In the genomic region with DNA sequence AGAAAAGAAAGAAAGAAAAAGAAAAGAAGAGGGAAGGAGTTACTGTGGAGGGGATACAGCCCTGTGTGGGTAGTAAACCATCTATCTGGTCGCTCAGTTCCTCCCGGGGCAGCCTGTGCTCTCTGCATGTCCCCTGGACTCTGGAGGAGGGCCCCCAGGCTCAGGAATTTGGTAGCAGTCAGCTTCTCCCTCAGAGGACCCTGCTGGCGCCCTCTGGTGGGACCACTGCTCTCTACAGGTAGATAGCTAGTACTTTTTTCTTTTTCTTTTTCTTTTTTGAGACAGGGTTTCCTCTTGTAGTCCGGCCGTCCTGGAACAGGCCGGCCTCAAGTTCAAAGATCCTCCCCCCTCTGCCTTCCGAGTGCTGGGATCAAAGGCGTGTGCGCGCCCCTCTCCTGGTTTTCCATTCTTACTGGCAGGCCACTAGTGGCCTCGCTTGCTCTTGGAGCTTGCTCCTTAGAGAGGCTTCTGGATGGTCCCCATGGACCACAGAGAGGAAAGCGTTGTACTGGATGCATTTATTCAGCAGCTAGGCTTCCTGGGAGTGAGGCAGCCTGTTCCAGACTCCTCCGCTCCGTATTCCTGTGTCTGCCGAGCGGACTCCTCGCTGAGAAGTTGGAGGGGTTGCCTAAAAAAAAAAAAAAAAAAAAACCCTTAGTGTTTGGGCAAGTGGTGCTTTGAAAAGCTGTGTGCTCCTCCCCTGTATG, we compare ENCODE assay signal across 9 mouse cellular contexts. TPM values are rescaled to one million over a fixed set of nuclear protein-coding genes. Genes with fewer than 3 reads are reported as not detected.
DNase-seq lines count a peak whose midpoint lies in the region; ATAC-seq and TF ChIP-seq lines count a peak whose summit lies in the region.
"Had no signal": no experiment of that assay in that cellular context is flagged by ENCODE, and none has a peak within 500 bp of the region (broad histone marks: within the 10 kb centered on the region; RNA-seq: fewer than 3 reads in every experiment).

No protein-coding gene starts in this region.

- no peaks in the 10 kb centered on the region for H3K4me1 ChIP-seq in forebrain, postnatal 0 days (ENCODE audit: insufficient read depth)
- peaks cover 4% of the 10 kb centered on the region; the same call in 1 of the 2 replicates for H3K4me1 ChIP-seq in forebrain, embryonic 16.5 days (replicated peaks; ENCODE audit: control insufficient read depth, insufficient read depth, low read length)
- peaks cover 23% of the 10 kb centered on the region for H3K4me1 ChIP-seq in neural tube, embryonic 15.5 days
- peaks cover 35% of the 10 kb centered on the region for H3K4me1 ChIP-seq in lung, embryonic 16.5 days (replicated peaks; ENCODE audit: control insufficient read depth, insufficient read depth, low read length)
- peaks cover 10% of the 10 kb centered on the region for H3K4me1 ChIP-seq in hindbrain, embryonic 16.5 days (ENCODE audit: control insufficient read depth, insufficient read depth, low read depth, low read length)

- H3K9ac ChIP-seq in forebrain, postnatal 0 days: no peak overlapping the region
- H3K9ac ChIP-seq in forebrain, embryonic 16.5 days (replicated peaks; ENCODE audit: low read depth, low read length): no peak overlapping the region
- no peak overlapping the region for H3K9ac ChIP-seq in neural tube, embryonic 15.5 days (replicated peaks)
- H3K9ac ChIP-seq in lung, embryonic 16.5 days (ENCODE audit: low read length): no peak overlapping the region
- H3K9ac ChIP-seq in hindbrain, embryonic 16.5 days (ENCODE audit: low read depth, low read length): no peak overlapping the region
- H3K9ac ChIP-seq: hindbrain, embryonic 15.5 days had no signal

- peak; percentile 50 for TF ChIP-seq CTCF in forebrain, postnatal 0 days (IDR thresholded peaks at IDR 0.05; ENCODE audit: low read depth)

- H3K4me3 ChIP-seq in forebrain, postnatal 0 days (ENCODE audit: low read depth, low read length): no peak overlapping the region
- no peak overlapping the region for H3K4me3 ChIP-seq in forebrain, embryonic 16.5 days (replicated peaks; ENCODE audit: low read length)
- no peak overlapping the region for H3K4me3 ChIP-seq in neural tube, embryonic 15.5 days (replicated peaks)
- no peak overlapping the region for H3K4me3 ChIP-seq in lung, embryonic 16.5 days (ENCODE audit: low read length)
- no peak overlapping the region for H3K4me3 ChIP-seq in hindbrain, embryonic 16.5 days (ENCODE audit: low read length)
- H3K4me3 ChIP-seq: hindbrain, embryonic 15.5 days had no signal

- no peak for ATAC-seq in forebrain, postnatal 0 days
- ATAC-seq in forebrain, embryonic 16.5 days: no peak
- no peak for ATAC-seq in neural tube, embryonic 15.5 days (ENCODE audit: low FRiP score)
- no peak for ATAC-seq in lung, embryonic 16.5 days (ENCODE audit: low read depth)
- no peak for ATAC-seq in hindbrain, embryonic 16.5 days

- no peaks in the 10 kb centered on the region for H3K36me3 ChIP-seq in forebrain, postnatal 0 days (ENCODE audit: insufficient read depth)
- H3K36me3 ChIP-seq in forebrain, embryonic 16.5 days (ENCODE audit: control insufficient read depth, insufficient read depth): no peaks in the 10 kb centered on the region
- H3K36me3 ChIP-seq in neural tube, embryonic 15.5 days: no peaks in the 10 kb centered on the region
- H3K36me3 ChIP-seq in lung, embryonic 16.5 days (ENCODE audit: control insufficient read depth, insufficient read depth, low read length): no peaks in the 10 kb centered on the region
- H3K36me3 ChIP-seq in hindbrain, embryonic 16.5 days (ENCODE audit: control insufficient read depth, insufficient read depth, low read length): no peaks in the 10 kb centered on the region
- H3K36me3 ChIP-seq: hindbrain, embryonic 15.5 days had no signal

- no peaks in the 10 kb centered on the region for H3K9me3 ChIP-seq in forebrain, postnatal 0 days (ENCODE audit: low read length)
- H3K9me3 ChIP-seq in forebrain, embryonic 16.5 days (ENCODE audit: control insufficient read depth, low read length): no peaks in the 10 kb centered on the region
- no peaks in the 10 kb centered on the region for H3K9me3 ChIP-seq in neural tube, embryonic 15.5 days (replicated peaks)
- H3K9me3 ChIP-seq in lung, embryonic 16.5 days (ENCODE audit: control insufficient read depth, low read length): no peaks in the 10 kb centered on the region
- H3K9me3 ChIP-seq in hindbrain, embryonic 16.5 days (ENCODE audit: control insufficient read depth, low read length): no peaks in the 10 kb centered on the region
- H3K9me3 ChIP-seq: hindbrain, embryonic 15.5 days had no signal

- no peak for DNase-seq in forebrain, postnatal 0 days
- DNase-seq in neural tube, embryonic 10.5 days (ENCODE audit: extremely low spot score, low spot score): peak; percentile 61
- peak; percentile 59 for DNase-seq in embryo, embryonic 9.5 days (ENCODE audit: extremely low spot score)
- peak; percentile 72 for DNase-seq in thymus, postnatal 14 days

- H3K27me3 ChIP-seq in forebrain, postnatal 0 days (ENCODE audit: insufficient read depth, low read length): no peaks in the 10 kb centered on the region
- H3K27me3 ChIP-seq in forebrain, embryonic 16.5 days (replicated peaks; ENCODE audit: control insufficient read depth, insufficient read depth, low read length): no peaks in the 10 kb centered on the region
- no peaks in the 10 kb centered on the region for H3K27me3 ChIP-seq in neural tube, embryonic 15.5 days (replicated peaks)
- no peaks in the 10 kb centered on the region for H3K27me3 ChIP-seq in lung, embryonic 16.5 days (ENCODE audit: control insufficient read depth, insufficient read depth, low read depth, low read length)
- H3K27me3 ChIP-seq in hindbrain, embryonic 16.5 days (replicated peaks; ENCODE audit: control insufficient read depth, insufficient read depth, low read length): no peaks in the 10 kb centered on the region
- H3K27me3 ChIP-seq: hindbrain, embryonic 15.5 days had no signal

- no peak overlapping the region for H3K4me2 ChIP-seq in forebrain, postnatal 0 days (ENCODE audit: low read depth)
- H3K4me2 ChIP-seq in forebrain, embryonic 16.5 days (ENCODE audit: low read length): no peak overlapping the region
- H3K4me2 ChIP-seq in neural tube, embryonic 15.5 days: no peak overlapping the region
- no peak overlapping the region for H3K4me2 ChIP-seq in lung, embryonic 16.5 days (ENCODE audit: low read depth, low read length)
- no peak overlapping the region for H3K4me2 ChIP-seq in hindbrain, embryonic 16.5 days (ENCODE audit: low read length)
- H3K4me2 ChIP-seq: hindbrain, embryonic 15.5 days had no signal

- 57% methylated on average over 17 of the region's 17 CpGs for WGBS in forebrain, postnatal 0 days
- 59% methylated on average over 17 of the region's 17 CpGs for WGBS in forebrain, embryonic 16.5 days
- WGBS in neural tube, embryonic 15.5 days: 61% methylated on average over 17 of the region's 17 CpGs
- WGBS in lung, embryonic 16.5 days: 40% methylated on average over 17 of the region's 17 CpGs
- 55% methylated on average over 17 of the region's 17 CpGs for WGBS in hindbrain, embryonic 16.5 days

- no peak overlapping the region for H3K27ac ChIP-seq in forebrain, postnatal 0 days (ENCODE audit: low read depth, low read length)
- H3K27ac ChIP-seq in forebrain, embryonic 16.5 days (ENCODE audit: low read length): no peak overlapping the region
- H3K27ac ChIP-seq in neural tube, embryonic 15.5 days (replicated peaks): no peak overlapping the region
- H3K27ac ChIP-seq in lung, embryonic 16.5 days (ENCODE audit: low read length): 0 out of 2 replicates have a peak overlapping the region, but pooled peaks have one; percentile 15
- H3K27ac ChIP-seq in hindbrain, embryonic 16.5 days (ENCODE audit: low read depth, low read length): no peak overlapping the region
- H3K27ac ChIP-seq: hindbrain, embryonic 15.5 days had no signal

RNA-seq across cellular contexts. Expression of gene Togaram2, which starts 1.1 kb away (rescaled TPM):
- 1.6 and 4.0 TPM in 2 replicates for total RNA-seq in forebrain, postnatal 0 days (2014; rRNA removed)
- polyA plus RNA-seq in forebrain, postnatal 0 days (2015; fragmentation: Nextera tagmentation; extraction: Ambion mirVana): 0.96 and 1.3 TPM in 2 replicates
- polyA plus RNA-seq in forebrain, embryonic 16.5 days (2015; fragmentation: Nextera tagmentation; extraction: Ambion mirVana): 0.54 and 0.60 TPM in 2 replicates
- 0.83 and 1.2 TPM in 2 replicates for polyA plus RNA-seq in neural tube, embryonic 15.5 days (2015; fragmentation: Nextera tagmentation; extraction: Ambion mirVana)
- polyA plus RNA-seq in lung, embryonic 16.5 days (2015; fragmentation: Nextera tagmentation; extraction: Ambion mirVana): 3.4 and 4.1 TPM in 2 replicates
- polyA plus RNA-seq in hindbrain, embryonic 16.5 days (2015; fragmentation: Nextera tagmentation; extraction: Ambion mirVana): 0.82 and 0.89 TPM in 2 replicates

RNA-seq across cellular contexts. Expression of gene Wdr43, which starts 56.3 kb away (rescaled TPM):
- 48.8 and 50.1 TPM in 2 replicates for total RNA-seq in forebrain, postnatal 0 days (2014; rRNA removed)
- 32.3 and 39.6 TPM in 2 replicates for polyA plus RNA-seq in forebrain, postnatal 0 days (2015; fragmentation: Nextera tagmentation; extraction: Ambion mirVana)
- polyA plus RNA-seq in forebrain, embryonic 16.5 days (2015; fragmentation: Nextera tagmentation; extraction: Ambion mirVana): 61.1 and 61.9 TPM in 2 replicates
- 38.0 and 52.0 TPM in 2 replicates for polyA plus RNA-seq in neural tube, embryonic 15.5 days (2015; fragmentation: Nextera tagmentation; extraction: Ambion mirVana)
- 55.5 and 59.5 TPM in 2 replicates for polyA plus RNA-seq in lung, embryonic 16.5 days (2015; fragmentation: Nextera tagmentation; extraction: Ambion mirVana)
- polyA plus RNA-seq in hindbrain, embryonic 16.5 days (2015; fragmentation: Nextera tagmentation; extraction: Ambion mirVana): 39.7 and 47.1 TPM in 2 replicates
